Mouse (Mus musculus) lung, postnatal 0 days (tissue): Measurements from ENCODE around the gene Pbx1. TPM values are rescaled to one million over a fixed set of nuclear protein-coding genes. Genes with fewer than 3 reads are reported as not detected.
"Not testable (repeated sequence)": the region's sequence is repeated elsewhere in the genome, so short reads cannot be mapped to it uniquely, and the experiment has no call there.

Experiments used
- ATAC-seq: fragments of 200-750 bp; cut with Nextera tagmentation; 2 replicates; pipeline ENCODE4 v1.8.0; 2017; ENCODE audit warnings: moderate library complexity
- DNase-seq: peaks from one replicate; pipeline ENCODE4 v3.0.0-alpha.2; 2016; ENCODE audit warnings: low spot score
- H3K27ac ChIP-seq: fragments of 300-500 bp; sonication (generic); 2 replicates; pipeline ENCODE4 v1.5.1; 2014; ENCODE audit warnings: antibody characterized with exemption, mild to moderate bottlenecking, low read length, mixed read lengths
- H3K27me3 ChIP-seq: fragments of 300-500 bp; sonication (generic); replicated peaks from 2 replicates; pipeline ENCODE4 v1.6.1; 2014; ENCODE audit warnings: low read length, mixed read lengths; ENCODE audit not compliant: insufficient read depth
- H3K36me3 ChIP-seq: fragments of 300-500 bp; sonication (generic); 2 replicates; pipeline ENCODE4 v1.6.1; 2014; ENCODE audit warnings: low read length, mixed read lengths; ENCODE audit not compliant: insufficient read depth
- H3K4me1 ChIP-seq: fragments of 300-500 bp; sonication (generic); 2 replicates; pipeline ENCODE4 v1.6.1; 2014; ENCODE audit warnings: antibody characterized with exemption, low read depth, low read length, mixed read lengths; ENCODE audit not compliant: insufficient read depth
- H3K4me2 ChIP-seq: fragments of 300-500 bp; sonication (generic); replicated peaks from 2 replicates; pipeline ENCODE4 v1.6.1; 2014; ENCODE audit warnings: low read depth, mild to moderate bottlenecking, low read length, moderate library complexity, mixed read lengths
- H3K4me3 ChIP-seq: fragments of 300-500 bp; sonication (generic); 2 replicates; pipeline ENCODE4 v1.5.1; 2014; ENCODE audit warnings: low read depth, low read length
- H3K9ac ChIP-seq: fragments of 300-500 bp; sonication (generic); replicated peaks from 2 replicates; pipeline ENCODE4 v1.6.1; 2014; ENCODE audit warnings: low read depth, mild to moderate bottlenecking
- H3K9me3 ChIP-seq: fragments of 300-500 bp; sonication (generic); 2 replicates; pipeline ENCODE4 v1.6.1; 2016; ENCODE audit warnings: low read length, mixed read lengths
- CTCF ChIP-seq: IDR thresholded peaks from 2 replicates; pipeline ENCODE4 v1.5.1; 2016; ENCODE audit warnings: antibody characterized with exemption, mild to moderate bottlenecking
- EP300 ChIP-seq: IDR thresholded peaks from 2 replicates; pipeline ENCODE4 v1.6.1; 2016; ENCODE audit warnings: antibody characterized with exemption, mild to moderate bottlenecking, control low read depth
- WGBS: fragments of 180-500 bp; shearing (Covaris S2); extraction: QIAGEN DNeasy Blood & Tissue Kit; methylation state at CpG from one replicate; pipeline ENCODE4 v1.1.7; 2014; 5-methylcytosine and 5-hydroxymethylcytosine counted together
- polyA plus RNA-seq: library from polyadenylated mRNA; unstranded; fragments of >200 nt; fragmentation: Nextera tagmentation; extraction: Ambion mirVana; gene quantifications from 2 replicates; pipeline ENCODE4 v1.2.1, GENCODE M21; 2015

The Pbx1 gene
- polyA plus RNA-seq: 23.9 and 32.5 TPM in 2 replicates

DNA sequence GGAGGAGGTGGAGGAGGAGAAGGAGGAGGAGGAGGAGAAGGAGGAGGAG, at the start of gene Pbx1:
Gene Pbx1, minus strand, starts transcription at position 39 of the 49 bp plus-strand sequence.
- H3K27me3 ChIP-seq, DNase-seq, ATAC-seq, H3K4me1 ChIP-seq, H3K9me3 ChIP-seq, H3K36me3 ChIP-seq: not testable (repeated sequence)
- H3K4me3 ChIP-seq: peak within 1 kb of the TSS; percentile 76
- H3K27ac ChIP-seq: peak within 1 kb of the TSS; percentile 93
- H3K9ac ChIP-seq: peak within 1 kb of the TSS; percentile 80
- peak within 1 kb of the TSS; percentile 65 for H3K4me2 ChIP-seq

DNA sequence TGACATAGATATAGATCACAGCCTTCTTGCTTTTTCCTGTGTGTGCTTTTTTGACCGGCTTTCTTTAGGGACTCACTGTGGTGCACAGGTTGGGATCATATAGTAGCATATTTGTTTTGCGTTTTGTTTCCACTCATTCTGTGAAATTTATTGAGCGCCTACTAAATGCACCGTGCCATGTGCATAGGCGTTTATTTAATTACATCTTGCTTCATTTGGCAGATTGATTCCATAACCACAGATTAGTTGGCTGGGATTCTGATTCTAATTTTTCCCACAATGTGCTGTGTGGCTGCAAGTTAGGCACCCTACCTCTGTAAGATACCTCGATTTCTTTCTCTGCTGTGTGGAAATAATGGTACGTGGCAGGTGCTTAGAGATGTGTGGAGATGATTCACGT, 47.6 kb upstream of the Pbx1 start:
- no peak overlapping the region for H3K27ac ChIP-seq
- no peak overlapping the region for H3K4me3 ChIP-seq
- WGBS: 86% methylated on average over 8 of the region's 8 CpGs
- H3K4me1 ChIP-seq: no peaks in the 10 kb centered on the region
- no peaks in the 10 kb centered on the region for H3K27me3 ChIP-seq
- DNase-seq (no peak), ATAC-seq (no peak)
- H3K9ac ChIP-seq: no peak overlapping the region
- H3K9me3 ChIP-seq: no peaks in the 10 kb centered on the region
- TF ChIP-seq EP300 (no peak), CTCF (no peak)
- no peaks in the 10 kb centered on the region for H3K36me3 ChIP-seq
- H3K4me2 ChIP-seq: no peak overlapping the region

DNA sequence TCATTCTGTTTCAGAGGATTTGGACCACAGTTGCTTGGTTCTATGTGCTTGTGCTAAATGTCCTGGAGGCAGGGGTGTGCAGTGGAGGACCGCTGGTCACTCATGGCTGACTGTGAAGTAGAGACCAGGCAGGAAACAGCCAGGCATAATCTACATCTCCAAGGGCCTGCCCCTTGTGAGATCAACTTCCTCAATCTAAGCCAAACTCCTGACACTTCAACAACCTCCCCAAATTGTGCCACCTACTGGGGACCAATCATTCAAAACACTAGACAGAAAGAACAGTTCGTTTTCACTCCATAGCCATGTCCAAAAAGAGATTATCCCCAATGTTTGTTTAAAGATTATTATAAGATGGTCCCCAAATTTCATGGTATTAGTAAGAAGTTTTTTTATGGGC, 46.8 kb upstream of the Pbx1 start:
- Histone ChIP-seq H3K4me2 (no peak overlapping the region), H3K9ac (no peak overlapping the region), H3K27me3 (no peaks in the 10 kb centered on the region), H3K4me3 (no peak overlapping the region), H3K9me3 (no peaks in the 10 kb centered on the region), H3K27ac (no peak overlapping the region), H3K4me1 (peaks cover under 1% of the 10 kb centered on the region; the same call in 1 of the 2 replicates), H3K36me3 (no peaks in the 10 kb centered on the region)
- ATAC-seq (no peak), DNase-seq (peak; percentile 10)
- peak; percentile 24; the same call in 1 of the 2 replicates for TF ChIP-seq CTCF
- TF ChIP-seq EP300: no peak
- WGBS: 63% methylated on average over 2 of the region's 2 CpGs

DNA sequence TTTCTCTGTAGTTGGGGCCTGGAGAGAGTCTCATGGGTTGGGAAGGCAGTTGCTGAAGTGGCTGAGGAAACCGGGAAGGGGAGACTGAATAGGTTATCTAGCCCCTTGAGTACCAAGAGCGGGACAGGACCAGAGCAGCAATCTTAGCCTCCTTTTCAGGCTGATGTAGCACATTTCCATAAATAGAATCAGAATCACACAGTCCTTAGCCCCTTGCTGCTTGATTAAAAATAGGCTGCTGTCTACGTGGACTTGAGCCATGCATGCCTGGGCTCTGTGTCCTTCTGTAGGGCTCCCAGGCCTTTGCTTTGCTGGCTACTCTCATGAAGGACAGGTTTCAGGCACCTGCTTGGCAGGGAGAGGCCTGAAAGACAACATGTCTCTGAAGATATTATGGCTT, 44.8 kb upstream of the Pbx1 start:
- Histone ChIP-seq H3K27ac (no peak overlapping the region), H3K4me3 (no peak overlapping the region), H3K27me3 (no peaks in the 10 kb centered on the region), H3K36me3 (no peaks in the 10 kb centered on the region), H3K4me2 (no peak overlapping the region), H3K9ac (no peak overlapping the region), H3K4me1 (peaks cover 2% of the 10 kb centered on the region; the same call in 1 of the 2 replicates), H3K9me3 (no peaks in the 10 kb centered on the region)
- DNase-seq (no peak), ATAC-seq (no peak)
- TF ChIP-seq CTCF: no peak
- TF ChIP-seq EP300: no peak
- 53% methylated on average over 3 of the region's 3 CpGs for WGBS

DNA sequence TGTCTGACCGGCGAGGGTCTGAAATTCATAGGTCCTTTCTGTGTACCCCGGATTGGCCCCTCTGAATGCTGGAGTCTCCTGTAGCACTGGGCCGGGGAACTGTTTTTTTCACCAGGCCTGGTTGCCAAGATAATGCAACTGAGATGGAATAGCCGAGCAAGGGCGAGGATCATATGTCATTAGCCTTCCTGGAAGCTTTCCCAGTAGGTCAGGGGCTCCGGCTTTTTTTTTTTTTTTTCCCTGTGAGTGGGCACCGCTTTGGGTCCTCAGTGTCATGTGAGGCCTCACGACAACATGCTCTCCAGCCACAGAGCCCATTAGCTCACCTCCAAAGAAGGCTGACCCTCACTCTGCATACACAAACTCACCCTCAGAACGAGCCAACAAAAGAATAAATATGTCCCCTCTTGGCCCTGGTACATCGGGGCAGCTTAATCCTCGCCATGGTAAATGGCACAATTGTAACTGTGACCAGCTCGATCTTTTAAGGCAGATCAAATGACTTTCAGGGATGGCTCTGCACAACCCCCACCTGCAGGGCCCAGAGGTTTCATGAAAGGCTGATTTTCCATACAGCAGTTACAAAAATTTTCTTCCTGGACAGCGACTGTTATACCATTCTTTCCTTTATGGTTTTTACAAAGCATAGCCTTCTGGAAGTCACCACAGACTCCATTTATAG, 44.3 kb upstream of the Pbx1 start:
- no peaks in the 10 kb centered on the region for H3K27me3 ChIP-seq
- no peaks in the 10 kb centered on the region for H3K9me3 ChIP-seq
- no peak for ATAC-seq
- no peak overlapping the region for H3K9ac ChIP-seq
- TF ChIP-seq EP300: no peak
- H3K36me3 ChIP-seq: no peaks in the 10 kb centered on the region
- 48% methylated on average over 14 of the region's 14 CpGs for WGBS
- H3K4me1 ChIP-seq: peaks cover 2% of the 10 kb centered on the region; the same call in 1 of the 2 replicates
- H3K4me2 ChIP-seq: no peak overlapping the region
- no peak overlapping the region for H3K4me3 ChIP-seq
- DNase-seq: no peak
- H3K27ac ChIP-seq: no peak overlapping the region

DNA sequence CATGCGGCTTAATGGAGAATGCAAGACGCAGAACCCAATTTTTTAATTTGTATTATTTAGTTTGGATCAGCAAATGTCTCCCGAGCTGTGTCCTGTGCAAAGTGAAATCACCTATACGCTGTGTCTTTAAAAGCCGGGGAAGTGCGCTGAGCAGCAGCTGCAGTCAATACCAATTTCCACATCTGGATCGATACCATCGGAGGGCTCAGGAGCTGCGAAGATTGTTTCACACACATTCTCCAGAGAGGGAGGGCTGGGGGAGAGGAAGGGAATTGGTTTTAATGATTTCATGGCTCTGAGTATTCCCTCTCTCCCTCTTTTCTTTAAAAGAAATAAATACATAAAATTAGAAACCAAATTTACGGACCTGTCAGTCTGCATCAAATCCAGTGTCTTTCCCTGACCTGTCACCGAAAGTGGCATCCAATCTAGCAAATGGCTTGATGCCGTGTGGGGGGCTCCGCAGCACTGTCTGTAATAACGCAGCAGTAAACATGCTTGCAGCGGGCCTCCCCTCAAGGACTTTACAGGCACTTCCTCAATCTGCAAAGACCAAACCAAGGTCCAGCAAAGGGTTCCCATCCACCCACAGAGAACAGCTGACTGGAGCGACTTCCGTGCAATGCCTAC, 43.6 kb upstream of the Pbx1 start:
- Histone ChIP-seq H3K27me3 (no peaks in the 10 kb centered on the region), H3K9ac (no peak overlapping the region), H3K4me3 (no peak overlapping the region), H3K4me2 (no peak overlapping the region), H3K27ac (no peak overlapping the region), H3K36me3 (no peaks in the 10 kb centered on the region), H3K9me3 (no peaks in the 10 kb centered on the region), H3K4me1 (peaks cover 2% of the 10 kb centered on the region; the same call in 1 of the 2 replicates)
- no peak for DNase-seq
- TF ChIP-seq EP300 (no peak), CTCF (no peak)
- no peak for ATAC-seq
- 87% methylated on average over 17 of the region's 17 CpGs for WGBS
